Mouse (Mus musculus) skeletal muscle tissue, adult 2 months (tissue): ENCODE data around the gene Bcl10.
"Not testable (repeated sequence)": the region's sequence is repeated elsewhere in the genome, so short reads cannot be mapped to it uniquely, and the experiment has no call there.

Experiments
- DNase-seq: peaks from one replicate; pipeline ENCODE4 v3.0.0-alpha.2; 2012; ENCODE audit warnings: low read depth, low spot score

Bcl10 gene

GRCm38 (mm10) chr3:145922019-145922854 lies at the start of gene Bcl10:
Gene Bcl10, plus strand, starts transcription at chr3:145922804.
- DNase-seq = no peak

GRCm38 (mm10) chr3:145873271-145873670 lies 49.3 kb upstream of the Bcl10 start:
- DNase-seq = no peak

DNA sequence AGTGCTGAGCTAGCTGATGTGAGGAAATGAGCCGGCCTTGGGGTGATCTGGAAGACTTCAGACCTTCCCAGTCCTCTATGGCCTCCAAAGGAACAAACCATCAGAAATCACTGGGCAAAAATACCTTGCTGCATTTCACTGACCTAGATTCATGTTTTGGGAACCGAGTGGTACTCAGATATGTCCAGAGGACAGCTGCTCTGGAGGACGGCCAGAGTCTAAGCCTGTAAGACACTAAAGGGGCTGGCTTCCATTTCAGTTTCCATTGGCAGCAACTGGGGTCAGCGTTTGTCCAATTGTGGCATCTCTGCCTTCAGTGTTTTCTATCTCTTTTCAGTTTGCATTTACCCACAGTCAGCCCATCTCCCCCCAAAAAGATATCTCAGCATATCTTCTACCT lies 48.5 kb upstream of the Bcl10 start:
- peak; percentile 76 for DNase-seq

DNA sequence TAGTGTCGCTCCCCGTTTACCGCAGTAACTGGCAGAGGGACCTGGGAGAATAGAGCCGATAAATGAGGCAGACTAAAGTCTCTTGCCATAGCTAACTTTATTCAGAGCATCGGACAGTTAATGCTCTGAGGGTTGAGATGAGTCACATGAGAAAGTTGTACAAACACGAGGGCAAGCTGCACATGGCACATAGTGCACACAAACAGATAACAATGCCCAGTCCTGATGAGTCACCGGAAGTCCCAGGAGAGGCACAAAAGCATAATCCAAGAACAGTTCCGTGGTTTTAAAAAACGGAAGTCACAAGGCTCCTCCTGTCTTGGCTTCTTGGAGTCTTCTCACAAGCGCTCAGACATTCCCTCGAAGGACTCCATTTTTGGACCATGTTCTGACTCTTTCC lies 46.5 kb upstream of the Bcl10 start:
- no peak for DNase-seq

- not testable (repeated sequence) for DNase-seq
Measured at GRCm38 (mm10) chr3:145878867-145879266, 43.7 kb upstream of the Bcl10 start.

- DNase-seq = no peak
Measured at GRCm38 (mm10) chr3:145880335-145880734, 42.3 kb upstream of the Bcl10 start.

- DNase-seq = no peak
Measured at GRCm38 (mm10) chr3:145882076-145882874, 40.3 kb upstream of the Bcl10 start.

- no peak for DNase-seq
Measured at GRCm38 (mm10) chr3:145883233-145883632, 39.4 kb upstream of the Bcl10 start.

- no peak for DNase-seq
Measured at GRCm38 (mm10) chr3:145885376-145885775, 37.2 kb upstream of the Bcl10 start.

- DNase-seq = peak; percentile 64
Measured at GRCm38 (mm10) chr3:145885851-145886464, 36.6 kb upstream of the Bcl10 start.

DNA sequence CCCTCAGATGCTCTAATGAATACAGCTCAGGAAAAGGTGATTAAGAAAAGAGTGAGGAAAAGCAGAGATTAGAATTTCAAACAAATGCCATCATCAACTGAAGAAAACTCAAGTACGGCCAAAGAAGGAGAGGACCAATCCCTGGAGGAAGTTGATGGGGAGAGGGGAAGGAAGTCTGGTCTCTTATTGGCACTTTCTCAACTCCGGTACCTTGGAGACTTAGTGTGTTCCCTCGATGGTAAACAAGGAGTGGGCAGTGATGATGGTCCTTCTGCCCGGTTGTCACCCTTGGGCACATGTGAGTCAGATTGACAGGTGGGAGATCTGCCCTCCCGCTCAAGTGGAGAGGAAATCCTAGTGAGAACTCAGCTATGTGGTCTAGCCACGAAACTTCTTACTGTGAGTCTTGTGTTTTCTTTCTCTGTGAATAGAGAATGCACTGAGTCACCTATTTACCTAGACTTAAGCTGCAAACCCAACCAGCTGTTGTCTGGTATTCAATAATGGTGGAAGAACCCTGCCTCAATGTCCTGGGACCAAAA lies 35.1 kb upstream of the Bcl10 start:
- no peak for DNase-seq

- DNase-seq = no peak
Measured at GRCm38 (mm10) chr3:145890346-145891132, 32.1 kb upstream of the Bcl10 start.

GRCm38 (mm10) chr3:145892451-145892850 lies 30.2 kb upstream of the Bcl10 start:
- DNase-seq = no peak

DNA sequence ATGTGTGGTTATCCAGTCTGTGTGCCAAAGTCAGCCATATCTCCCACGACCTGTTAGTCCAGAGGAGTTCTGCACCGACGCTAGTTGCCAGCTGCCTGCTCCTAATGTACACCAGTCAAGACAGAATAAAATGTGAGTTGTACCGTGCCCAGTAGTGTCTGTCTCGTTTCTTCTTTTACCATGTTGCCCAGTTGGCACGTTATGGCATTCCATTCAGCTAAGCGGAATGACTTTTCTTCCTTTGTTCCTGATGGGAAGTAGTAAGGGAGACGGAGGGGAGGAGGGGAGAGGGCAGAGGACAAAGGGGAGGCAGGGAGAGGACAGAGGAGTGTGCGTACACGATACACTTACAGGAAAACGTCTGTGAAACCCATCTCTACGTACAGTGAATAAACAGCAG lies 28.5 kb upstream of the Bcl10 start:
- no peak for DNase-seq

- peak; percentile 80 for DNase-seq
Measured at GRCm38 (mm10) chr3:145897749-145898148, 24.9 kb upstream of the Bcl10 start.

DNA sequence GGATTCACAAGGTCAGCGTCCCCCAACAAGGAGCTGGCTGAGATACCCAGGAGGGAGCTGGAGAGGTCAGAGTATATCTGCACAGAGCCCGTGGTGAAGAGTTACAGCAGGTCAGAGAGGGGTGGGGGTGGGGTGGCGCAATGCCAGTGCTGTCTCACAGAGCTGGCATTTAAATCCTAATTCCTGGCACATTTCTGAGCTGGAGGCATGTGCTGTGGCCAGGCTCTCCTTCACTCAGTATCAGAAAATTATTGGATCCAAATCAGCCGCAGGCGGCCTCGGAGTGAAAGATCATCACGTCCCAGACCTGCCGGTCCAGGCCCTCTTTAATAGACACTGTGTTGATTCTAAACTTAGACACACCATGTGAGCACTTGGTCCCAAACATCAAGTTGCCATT lies 22.8 kb upstream of the Bcl10 start:
- peak; percentile 71 for DNase-seq

GRCm38 (mm10) chr3:145903530-145903929 lies 19.1 kb upstream of the Bcl10 start:
- DNase-seq = no peak

DNA sequence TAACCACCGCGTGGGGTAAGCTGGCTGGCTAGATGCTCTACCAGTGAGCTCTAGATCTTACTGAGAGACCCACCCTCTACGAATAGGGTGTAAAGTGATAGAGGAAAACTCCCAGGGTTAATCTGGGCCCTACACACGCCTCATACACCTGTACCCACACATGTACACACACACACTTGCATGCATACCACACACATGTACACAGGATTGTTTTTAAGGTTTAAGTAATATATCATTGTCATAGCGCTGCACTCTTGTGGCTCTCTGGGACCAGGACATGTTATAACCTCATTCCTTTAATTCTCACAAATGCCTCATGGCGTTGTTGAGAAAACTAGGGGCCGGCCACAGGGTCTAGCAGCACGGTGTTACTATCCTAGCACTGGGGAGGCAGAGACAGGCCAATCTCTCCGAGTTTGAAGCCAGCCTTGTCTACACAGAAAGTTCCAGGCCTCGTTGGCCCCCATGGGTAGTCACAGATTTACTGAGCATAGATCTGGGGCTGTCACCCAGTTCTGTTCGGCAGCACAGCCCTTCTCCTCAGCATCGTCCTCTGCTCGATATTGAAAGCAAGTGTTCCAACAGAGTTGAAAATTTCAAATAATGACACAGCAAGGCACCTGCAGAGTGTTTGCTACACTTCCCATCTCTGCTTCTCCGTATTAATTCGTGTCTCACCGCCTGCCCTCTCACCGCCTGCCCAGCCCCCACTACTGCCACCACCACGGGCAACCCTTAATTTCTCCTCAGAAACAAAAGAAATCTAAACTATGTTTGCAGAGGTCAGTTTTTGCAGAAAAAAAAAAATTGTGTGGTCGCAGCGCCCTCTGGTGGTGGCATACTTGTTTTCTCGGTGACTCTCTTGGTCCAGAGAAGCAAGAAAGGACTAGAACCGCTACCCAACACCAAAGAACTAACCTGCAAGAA lies 17.5 kb upstream of the Bcl10 start:
- peak; percentile 46 for DNase-seq

GRCm38 (mm10) chr3:145906582-145906981 lies 16.0 kb upstream of the Bcl10 start:
- DNase-seq = no peak

DNA sequence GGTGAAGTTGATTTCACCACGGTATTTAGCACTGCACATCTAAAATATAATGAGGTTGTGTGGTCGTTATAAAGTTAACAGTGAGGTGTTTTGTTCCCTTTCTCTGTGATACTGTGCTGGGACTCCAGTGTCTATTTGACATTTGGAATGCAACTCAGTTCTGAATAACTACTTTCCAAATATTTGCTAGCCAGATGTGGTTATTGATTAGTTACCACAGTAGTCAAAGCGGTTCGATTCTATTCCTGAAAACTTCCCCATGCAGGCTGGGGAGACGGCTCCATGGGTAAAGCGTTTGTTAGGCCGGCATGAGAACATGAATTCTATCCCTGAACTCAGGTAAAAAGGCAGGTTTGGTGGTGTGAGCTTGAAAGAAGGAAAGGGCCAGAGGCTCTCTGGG lies 10.1 kb upstream of the Bcl10 start:
- DNase-seq = no peak
